Mouse (Mus musculus) forebrain, embryonic 13.5 days (tissue): ENCODE measurements around the gene Acsbg1. TPM values are rescaled to one million over a fixed set of nuclear protein-coding genes. Genes with fewer than 3 reads are reported as not detected.

Source experiments
- ATAC-seq: fragments of 200-750 bp; cut with Nextera tagmentation; 2 replicates; pipeline ENCODE4 v1.8.0; 2017
- H3K27ac ChIP-seq: fragments of 300-500 bp; sonication (generic); 2 replicates; pipeline ENCODE4 v1.5.1; 2015; ENCODE audit warnings: inconsistent platforms, mild to moderate bottlenecking, moderate library complexity
- H3K27me3 ChIP-seq: fragments of 300-500 bp; sonication (generic); 2 replicates; pipeline ENCODE4 v1.6.1; 2015; ENCODE audit warnings: mild to moderate bottlenecking, inconsistent platforms
- H3K36me3 ChIP-seq: fragments of 300-500 bp; sonication (generic); 2 replicates; pipeline ENCODE4 v1.6.1; 2015; ENCODE audit warnings: mild to moderate bottlenecking, inconsistent platforms; ENCODE audit not compliant: poor library complexity, severe bottlenecking
- H3K4me1 ChIP-seq: fragments of 300-500 bp; sonication (generic); 2 replicates; pipeline ENCODE4 v1.6.1; 2015; ENCODE audit warnings: inconsistent platforms
- H3K4me2 ChIP-seq: fragments of 300-500 bp; sonication (generic); 2 replicates; pipeline ENCODE4 v1.6.1; 2015; ENCODE audit warnings: inconsistent platforms, mild to moderate bottlenecking, moderate library complexity
- H3K4me3 ChIP-seq: fragments of 300-500 bp; sonication (generic); 2 replicates; pipeline ENCODE4 v1.5.1; 2015; ENCODE audit warnings: mild to moderate bottlenecking, inconsistent platforms
- H3K9ac ChIP-seq: fragments of 300-500 bp; sonication (generic); 2 replicates; pipeline ENCODE4 v1.6.1; 2015; ENCODE audit warnings: mild to moderate bottlenecking, inconsistent platforms
- H3K9me3 ChIP-seq: fragments of 300-500 bp; sonication (generic); replicated peaks from 2 replicates; pipeline ENCODE4 v1.6.1; 2016; ENCODE audit warnings: inconsistent platforms
- WGBS: fragments of 180-500 bp; shearing (Covaris S2); methylation state at CpG from one replicate; pipeline ENCODE4 v1.1.7; 2015; 5-methylcytosine and 5-hydroxymethylcytosine counted together
- microRNA-seq: library from miRNA; unstranded; fragments of <30 nt; microRNA quantifications from one replicate; pipeline ENCODE4, GENCODE M21; 2016
- polyA plus RNA-seq: library from polyadenylated mRNA; unstranded; fragments of >200 nt; fragmentation: Nextera tagmentation; extraction: Ambion mirVana; gene quantifications from 2 replicates; pipeline ENCODE4 v1.2.1, GENCODE M21; 2015

Gene Acsbg1
- polyA plus RNA-seq, 1 experiment from 2014 or later = 16.1 TPM

- Histone ChIP-seq H3K27ac (no peak within 1 kb of the TSS), H3K9me3 (no peaks in the 10 kb centered on the region), H3K27me3 (no peaks in the 10 kb centered on the region; the same call in 1 of the 2 replicates), H3K4me1 (peaks cover 8% of the 10 kb centered on the region), H3K4me2 (peak within 1 kb of the TSS; percentile 73), H3K4me3 (peak within 1 kb of the TSS; percentile 53), H3K36me3 (no peaks in the 10 kb centered on the region), H3K9ac (peak within 1 kb of the TSS; percentile 70)
- peak; percentile 97 for ATAC-seq
- WGBS = under 1% methylated on average over 52 of the region's 54 CpGs
Measured at GRCm38 (mm10) chr9:54559771-54560471, 101.7 kb downstream of the Acsbg1 start, which contains the start of gene Cib2. Gene Cib2 (minus strand): TSS chr9:54560218.

- 84% methylated on average over 8 of the region's 8 CpGs for WGBS
Measured at GRCm38 (mm10) chr9:54558731-54559130, 102.9 kb downstream of the Acsbg1 start.

GRCm38 (mm10) chr9:54555044-54555443 is 106.6 kb downstream of the Acsbg1 start:
- Histone ChIP-seq H3K27ac (no peak overlapping the region), H3K4me2 (no peak overlapping the region), H3K36me3 (no peaks in the 10 kb centered on the region), H3K4me3 (no peak overlapping the region), H3K9ac (no peak overlapping the region), H3K9me3 (no peaks in the 10 kb centered on the region), H3K27me3 (no peaks in the 10 kb centered on the region; the same call in 1 of the 2 replicates), H3K4me1 (peaks cover 8% of the 10 kb centered on the region)
- WGBS = 95% methylated on average over 2 of the region's 2 CpGs
- ATAC-seq = no peak

More at GRCm38 (mm10) chr9:54558731-54559130, 102.9 kb downstream of the Acsbg1 start:
- no peaks in the 10 kb centered on the region for H3K36me3 ChIP-seq
- peaks cover 8% of the 10 kb centered on the region for H3K4me1 ChIP-seq
- no peaks in the 10 kb centered on the region for H3K9me3 ChIP-seq
- no peak overlapping the region for H3K27ac ChIP-seq
- ATAC-seq = no peak
- no peaks in the 10 kb centered on the region; the same call in 1 of the 2 replicates for H3K27me3 ChIP-seq
- H3K4me2 ChIP-seq = no peak overlapping the region
- no peak overlapping the region for H3K4me3 ChIP-seq
- H3K9ac ChIP-seq = no peak overlapping the region

Small RNA genes lying within 50 kb of the gene (microRNA-seq; reads per million reads assigned to microRNA genes)
- gene Mir5710 = not detected

Other genes with a start within 250 kb of the Acsbg1 start
- 29.1 and 30.0 TPM in 2 replicates for gene Dmxl2, start 160.2 kb downstream of the Acsbg1 start, polyA plus RNA-seq
- 0.10 and 0.48 TPM in 2 replicates for gene Sh2d7, start 122.9 kb downstream of the Acsbg1 start, polyA plus RNA-seq
- 27.0 and 28.9 TPM in 2 replicates for gene Cib2, start 101.7 kb downstream of the Acsbg1 start, polyA plus RNA-seq
- gene Idh3a, start 75.5 kb downstream of the Acsbg1 start, polyA plus RNA-seq = 126 and 127 TPM in 2 replicates
- gene Dnaja4, start 37.0 kb upstream of the Acsbg1 start, polyA plus RNA-seq = 3.0 and 3.6 TPM in 2 replicates
- gene Wdr61, start 72.6 kb upstream of the Acsbg1 start, polyA plus RNA-seq = 149 and 151 TPM in 2 replicates
- gene Crabp1, start 102.9 kb upstream of the Acsbg1 start, polyA plus RNA-seq = 34.3 and 44.4 TPM in 2 replicates
- 46.2 and 51.2 TPM in 2 replicates for gene Ireb2, start 201.9 kb upstream of the Acsbg1 start, polyA plus RNA-seq